Mouse (Mus musculus) midbrain, embryonic 15.5 days (tissue): ENCODE results near the gene Tpst1. TPM values are rescaled to one million over a fixed set of nuclear protein-coding genes. Genes with fewer than 3 reads are reported as not detected.

Experiments
- ATAC-seq: fragments of 200-750 bp; cut with Nextera tagmentation; replicated peaks from 2 replicates; pipeline ENCODE4 v1.8.0; 2017; ENCODE audit warnings: moderate TSS enrichment
- H3K27ac ChIP-seq: fragments of 300-500 bp; sonication (generic); 2 replicates; pipeline ENCODE4 v1.5.1; 2015; ENCODE audit warnings: mild to moderate bottlenecking, inconsistent platforms
- H3K27me3 ChIP-seq: fragments of 300-500 bp; sonication (generic); replicated peaks from 2 replicates; pipeline ENCODE4 v1.6.1; 2015; ENCODE audit warnings: inconsistent platforms
- H3K36me3 ChIP-seq: fragments of 300-500 bp; sonication (generic); replicated peaks from 2 replicates; pipeline ENCODE4 v1.6.1; 2015; ENCODE audit warnings: inconsistent platforms
- H3K4me1 ChIP-seq: fragments of 300-500 bp; sonication (generic); 2 replicates; pipeline ENCODE4 v1.6.1; 2015; ENCODE audit warnings: inconsistent platforms
- H3K4me2 ChIP-seq: fragments of 300-500 bp; sonication (generic); 2 replicates; pipeline ENCODE4 v1.6.1; 2015; ENCODE audit warnings: inconsistent platforms, mild to moderate bottlenecking, moderate library complexity
- H3K4me3 ChIP-seq: fragments of 300-500 bp; sonication (generic); 2 replicates; pipeline ENCODE4 v1.5.1; 2015; ENCODE audit warnings: mild to moderate bottlenecking, inconsistent platforms
- H3K9ac ChIP-seq: fragments of 300-500 bp; sonication (generic); 2 replicates; pipeline ENCODE4 v1.6.1; 2015; ENCODE audit warnings: mild to moderate bottlenecking, inconsistent platforms
- H3K9me3 ChIP-seq: fragments of 300-500 bp; sonication (generic); 2 replicates; pipeline ENCODE4 v1.6.1; 2016; ENCODE audit warnings: inconsistent platforms
- WGBS: fragments of 180-500 bp; shearing (Covaris S2); methylation state at CpG from one replicate; pipeline ENCODE4 v1.1.7; 2015; ENCODE audit warnings: mixed read lengths; 5-methylcytosine and 5-hydroxymethylcytosine counted together
- polyA plus RNA-seq: library from polyadenylated mRNA; unstranded; fragments of >200 nt; fragmentation: Nextera tagmentation; extraction: Ambion mirVana; gene quantifications from 2 replicates; pipeline ENCODE4 v1.2.1, GENCODE M21; 2015

The Tpst1 gene
- polyA plus RNA-seq, 1 experiment from 2014 or later, result 54.7 TPM

- peak overlapping the region; percentile 89 for H3K9ac ChIP-seq
- H3K4me3 ChIP-seq, result peak overlapping the region; percentile 80
- H3K9me3 ChIP-seq, result no peaks in the 10 kb centered on the region
- H3K36me3 ChIP-seq, result no peaks in the 10 kb centered on the region; the same call in 1 of the 2 replicates
- H3K4me1 ChIP-seq, result peaks cover 12% of the 10 kb centered on the region
- H3K27ac ChIP-seq, result no peak overlapping the region
- ATAC-seq, result no peak
- no peaks in the 10 kb centered on the region for H3K27me3 ChIP-seq
- WGBS, result 77% methylated on average over 16 of the region's 16 CpGs
- peak overlapping the region; percentile 61 for H3K4me2 ChIP-seq
Observed at GRCm38 (mm10) chr5:130080051-130080681, 7.0 kb downstream of the Tpst1 start.

- 97% methylated on average over 8 of the region's 8 CpGs for WGBS
- ATAC-seq, result no peak
- Histone ChIP-seq H3K4me3 (no peak overlapping the region), H3K36me3 (no peaks in the 10 kb centered on the region; the same call in 1 of the 2 replicates), H3K9me3 (no peaks in the 10 kb centered on the region), H3K27me3 (no peaks in the 10 kb centered on the region), H3K4me2 (no peak overlapping the region), H3K9ac (no peak overlapping the region), H3K27ac (no peak overlapping the region), H3K4me1 (peaks cover 12% of the 10 kb centered on the region)
Observed at GRCm38 (mm10) chr5:130081181-130081881, 8.2 kb downstream of the Tpst1 start.

DNA sequence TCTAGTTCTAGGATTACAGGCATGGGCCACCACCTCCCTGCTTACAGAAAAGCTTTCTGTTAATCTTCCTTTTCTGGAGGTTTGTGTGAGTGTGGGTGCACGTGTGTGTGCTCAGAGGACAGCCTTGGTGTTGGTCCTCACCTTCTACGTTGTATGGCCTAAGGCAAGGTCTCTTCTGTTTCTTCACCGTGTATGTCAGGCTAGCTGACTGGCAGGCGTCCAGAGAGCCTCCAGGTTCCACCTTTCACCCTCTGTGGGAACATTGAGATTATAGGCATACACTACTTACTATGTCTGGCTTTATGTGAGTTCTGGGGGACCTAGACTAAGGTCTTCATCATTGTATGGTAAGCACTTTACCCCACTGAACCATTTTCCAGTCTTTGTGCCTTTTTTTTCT, 9.3 kb downstream of the Tpst1 start:
- no peaks in the 10 kb centered on the region; the same call in 1 of the 2 replicates for H3K36me3 ChIP-seq
- H3K4me1 ChIP-seq, result peaks cover 12% of the 10 kb centered on the region
- 88% methylated on average over 4 of the region's 4 CpGs for WGBS
- H3K27me3 ChIP-seq, result no peaks in the 10 kb centered on the region
- no peak for ATAC-seq
- no peak overlapping the region for H3K4me3 ChIP-seq
- H3K4me2 ChIP-seq, result no peak overlapping the region
- H3K27ac ChIP-seq, result no peak overlapping the region
- H3K9ac ChIP-seq, result no peak overlapping the region
- H3K9me3 ChIP-seq, result no peaks in the 10 kb centered on the region

- Histone ChIP-seq H3K9me3 (no peaks in the 10 kb centered on the region), H3K27me3 (no peaks in the 10 kb centered on the region), H3K4me3 (no peak overlapping the region), H3K9ac (no peak overlapping the region), H3K4me2 (no peak overlapping the region), H3K4me1 (peaks cover 7% of the 10 kb centered on the region), H3K27ac (no peak overlapping the region), H3K36me3 (no peaks in the 10 kb centered on the region; the same call in 1 of the 2 replicates)
- WGBS, result 95% methylated on average over 3 of the region's 3 CpGs
- ATAC-seq, result no peak
Observed at GRCm38 (mm10) chr5:130084271-130084670, 11.1 kb downstream of the Tpst1 start.

- ATAC-seq, result no peak
- WGBS, result 85% methylated on average over 7 of the region's 7 CpGs
- H3K4me1 ChIP-seq, result no peaks in the 10 kb centered on the region
- H3K27ac ChIP-seq, result no peak overlapping the region
- no peak overlapping the region for H3K4me3 ChIP-seq
- H3K4me2 ChIP-seq, result no peak overlapping the region
- H3K27me3 ChIP-seq, result no peaks in the 10 kb centered on the region
- no peaks in the 10 kb centered on the region for H3K36me3 ChIP-seq
- H3K9me3 ChIP-seq, result no peaks in the 10 kb centered on the region
- no peak overlapping the region for H3K9ac ChIP-seq
Observed at GRCm38 (mm10) chr5:130088008-130088407, 14.9 kb downstream of the Tpst1 start.

GRCm38 (mm10) chr5:130088612-130089011, 15.5 kb downstream of the Tpst1 start:
- no peak for ATAC-seq
- no peaks in the 10 kb centered on the region for H3K36me3 ChIP-seq
- no peak overlapping the region for H3K9ac ChIP-seq
- H3K4me3 ChIP-seq, result no peak overlapping the region
- H3K4me1 ChIP-seq, result no peaks in the 10 kb centered on the region
- no peak overlapping the region for H3K4me2 ChIP-seq
- H3K27me3 ChIP-seq, result no peaks in the 10 kb centered on the region
- WGBS, result 96% methylated on average over 4 of the region's 4 CpGs
- no peaks in the 10 kb centered on the region for H3K9me3 ChIP-seq
- no peak overlapping the region for H3K27ac ChIP-seq

DNA sequence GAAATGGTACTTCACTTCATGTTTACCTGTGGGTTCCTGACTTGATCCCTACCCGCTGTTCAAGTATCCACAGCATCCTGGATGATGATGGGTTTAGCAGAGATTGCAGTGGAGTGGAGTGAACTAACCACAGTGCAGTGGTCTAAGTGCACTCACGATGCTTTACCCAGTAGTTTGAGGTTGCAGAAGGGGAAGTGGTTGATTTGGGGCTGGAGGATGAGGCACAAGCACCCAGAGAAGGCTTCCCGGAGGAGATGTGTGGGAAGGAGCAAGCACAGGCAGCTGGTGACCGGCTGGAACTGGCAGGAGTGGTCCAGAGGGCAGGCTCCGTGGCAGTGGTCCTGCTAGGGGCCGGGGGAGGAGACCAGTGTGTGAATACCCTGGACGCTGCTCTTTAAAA, 16.1 kb downstream of the Tpst1 start:
- no peak overlapping the region for H3K27ac ChIP-seq
- no peaks in the 10 kb centered on the region for H3K4me1 ChIP-seq
- H3K27me3 ChIP-seq, result no peaks in the 10 kb centered on the region
- H3K4me2 ChIP-seq, result no peak overlapping the region
- H3K9ac ChIP-seq, result no peak overlapping the region
- H3K36me3 ChIP-seq, result no peaks in the 10 kb centered on the region
- ATAC-seq, result no peak
- H3K4me3 ChIP-seq, result no peak overlapping the region
- no peaks in the 10 kb centered on the region for H3K9me3 ChIP-seq
- 83% methylated on average over 7 of the region's 7 CpGs for WGBS

GRCm38 (mm10) chr5:130089626-130090393, 16.7 kb downstream of the Tpst1 start:
- no peaks in the 10 kb centered on the region for H3K9me3 ChIP-seq
- no peaks in the 10 kb centered on the region for H3K27me3 ChIP-seq
- no peaks in the 10 kb centered on the region for H3K36me3 ChIP-seq
- H3K4me2 ChIP-seq, result no peak overlapping the region
- no peak for ATAC-seq
- no peaks in the 10 kb centered on the region for H3K4me1 ChIP-seq
- 89% methylated on average over 18 of the region's 18 CpGs for WGBS
- H3K27ac ChIP-seq, result no peak overlapping the region
- H3K9ac ChIP-seq, result no peak overlapping the region
- no peak overlapping the region for H3K4me3 ChIP-seq

GRCm38 (mm10) chr5:130096754-130097153, 23.6 kb downstream of the Tpst1 start:
- no peak overlapping the region for H3K4me2 ChIP-seq
- 55% methylated on average over 12 of the region's 12 CpGs for WGBS
- no peaks in the 10 kb centered on the region for H3K4me1 ChIP-seq
- H3K36me3 ChIP-seq, result no peaks in the 10 kb centered on the region; the same call in 1 of the 2 replicates
- no peak for ATAC-seq
- no peak overlapping the region for H3K9ac ChIP-seq
- H3K4me3 ChIP-seq, result no peak overlapping the region
- H3K9me3 ChIP-seq, result no peaks in the 10 kb centered on the region
- H3K27ac ChIP-seq, result no peak overlapping the region
- H3K27me3 ChIP-seq, result no peaks in the 10 kb centered on the region

GRCm38 (mm10) chr5:130097837-130098236, 24.7 kb downstream of the Tpst1 start:
- Histone ChIP-seq H3K4me2 (no peak overlapping the region), H3K9me3 (no peaks in the 10 kb centered on the region), H3K9ac (no peak overlapping the region), H3K27ac (no peak overlapping the region), H3K36me3 (peaks cover 6% of the 10 kb centered on the region; the same call in 1 of the 2 replicates), H3K4me3 (no peak overlapping the region), H3K27me3 (no peaks in the 10 kb centered on the region), H3K4me1 (no peaks in the 10 kb centered on the region)
- no peak for ATAC-seq
- 82% methylated on average over 2 of the region's 2 CpGs for WGBS

- 96% methylated on average over 17 of the region's 17 CpGs for WGBS
- no peak for ATAC-seq
- Histone ChIP-seq H3K9ac (no peak overlapping the region), H3K9me3 (no peaks in the 10 kb centered on the region), H3K36me3 (peaks cover 6% of the 10 kb centered on the region; the same call in 1 of the 2 replicates), H3K27ac (no peak overlapping the region), H3K27me3 (no peaks in the 10 kb centered on the region), H3K4me2 (no peak overlapping the region), H3K4me3 (no peak overlapping the region), H3K4me1 (no peaks in the 10 kb centered on the region)
Observed at GRCm38 (mm10) chr5:130101724-130102123, 28.6 kb downstream of the Tpst1 start.

- H3K27me3 ChIP-seq, result no peaks in the 10 kb centered on the region
- H3K36me3 ChIP-seq, result peaks cover 7% of the 10 kb centered on the region; the same call in 1 of the 2 replicates
- no peak overlapping the region for H3K9ac ChIP-seq
- no peaks in the 10 kb centered on the region for H3K4me1 ChIP-seq
- WGBS, result 93% methylated on average over 3 of the region's 3 CpGs
- no peak for ATAC-seq
- H3K4me3 ChIP-seq, result no peak overlapping the region
- no peaks in the 10 kb centered on the region for H3K9me3 ChIP-seq
- H3K27ac ChIP-seq, result no peak overlapping the region
- no peak overlapping the region for H3K4me2 ChIP-seq
Observed at GRCm38 (mm10) chr5:130109348-130109747, 36.2 kb downstream of the Tpst1 start.
